Mouse (Mus musculus): Measurements from ENCODE around the gene Ski. TPM values are rescaled to one million over a fixed set of nuclear protein-coding genes. Genes with fewer than 3 reads are reported as not detected.

Ski gene
- total RNA-seq, 2 experiments from 2014 or later = 6.7 to 16.3 TPM

DNA sequence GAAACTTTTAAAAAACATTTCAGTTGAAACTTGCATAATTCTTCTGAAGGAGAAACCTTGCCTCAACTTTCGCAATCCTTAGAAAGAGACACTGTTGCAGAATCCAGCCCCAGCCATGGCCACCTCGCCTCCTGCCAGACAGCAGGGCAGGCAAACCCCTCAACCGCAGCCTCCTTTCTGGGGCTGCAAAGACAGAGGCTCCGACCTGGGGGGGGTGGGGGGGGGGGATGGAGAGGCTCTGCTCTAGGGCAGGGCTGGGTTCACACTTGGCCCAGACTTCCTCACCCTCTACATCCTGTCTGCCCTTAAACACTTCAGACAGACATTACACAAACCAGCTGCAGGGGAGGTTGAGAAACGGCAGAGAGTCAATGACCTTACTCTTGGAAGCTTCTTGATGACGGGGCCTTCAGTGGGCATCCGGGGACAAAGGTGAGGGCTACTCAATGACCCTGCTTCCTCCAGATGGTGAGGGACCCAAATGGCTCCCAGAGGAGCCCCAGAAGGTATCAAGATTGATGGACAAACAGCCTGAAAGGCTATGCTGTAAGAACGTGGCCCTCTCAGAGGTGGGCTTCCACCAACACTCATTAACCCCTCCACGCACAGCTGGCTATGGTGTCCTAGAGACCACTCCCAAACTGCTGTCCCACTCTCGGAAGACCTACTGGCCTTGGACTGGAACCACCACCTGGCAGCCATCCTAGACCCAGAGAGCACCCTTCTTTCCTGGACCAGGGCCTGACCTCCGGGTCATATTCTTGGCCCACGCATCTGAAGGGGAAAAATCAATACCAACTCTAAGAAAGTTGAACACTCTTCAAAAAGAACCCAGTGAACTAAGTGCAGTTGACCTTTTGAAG, 4.9 kb downstream of the Ski start:
- ATAC-seq (replicated peaks; ENCODE audit: low FRiP score, low TSS enrichment, poor library complexity, severe bottlenecking) = no peak

DNA sequence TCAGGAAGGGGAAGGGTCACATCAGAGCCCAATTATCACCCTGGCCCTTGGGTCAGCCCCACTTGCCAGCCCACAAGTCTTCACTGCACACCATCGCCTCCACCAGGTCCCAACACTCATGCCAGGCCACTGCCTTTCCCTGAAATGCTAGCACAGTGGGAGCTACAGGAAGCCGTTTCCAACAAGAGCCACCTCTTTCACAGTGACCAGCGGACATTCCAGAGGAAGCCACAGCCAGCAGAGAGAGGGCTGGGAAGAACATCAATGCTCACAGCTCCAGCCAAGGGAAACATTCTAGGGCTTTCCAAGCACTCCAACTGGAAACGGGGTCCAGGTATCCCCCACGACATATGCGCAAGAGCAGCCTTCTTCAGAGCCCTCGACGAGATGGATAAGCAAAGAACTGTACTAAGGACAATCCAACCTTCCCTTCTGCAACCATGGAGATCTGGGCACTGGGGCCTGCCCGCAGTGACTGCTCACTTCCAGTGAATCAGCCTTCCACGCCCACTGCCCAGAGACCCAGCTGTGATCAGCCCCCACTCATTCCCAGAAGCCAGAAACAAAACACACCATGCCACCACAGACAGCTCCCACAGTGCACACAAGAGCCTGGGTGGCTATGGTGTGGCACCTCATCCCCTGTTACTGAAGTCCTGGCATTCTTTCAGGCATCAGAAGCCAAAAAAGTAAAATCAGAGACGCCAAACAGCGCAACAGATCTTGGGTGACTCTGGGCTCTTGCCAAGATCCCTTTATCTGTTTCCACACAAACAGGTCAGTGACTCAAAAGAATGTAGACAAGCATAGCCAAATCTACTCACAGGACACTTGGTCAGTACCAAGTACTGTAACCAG, 6.4 kb downstream of the Ski start:
- ATAC-seq (replicated peaks; ENCODE audit: low FRiP score, low TSS enrichment, poor library complexity, severe bottlenecking) = peak; percentile 23; the same call in 1 of the 2 replicates

DNA sequence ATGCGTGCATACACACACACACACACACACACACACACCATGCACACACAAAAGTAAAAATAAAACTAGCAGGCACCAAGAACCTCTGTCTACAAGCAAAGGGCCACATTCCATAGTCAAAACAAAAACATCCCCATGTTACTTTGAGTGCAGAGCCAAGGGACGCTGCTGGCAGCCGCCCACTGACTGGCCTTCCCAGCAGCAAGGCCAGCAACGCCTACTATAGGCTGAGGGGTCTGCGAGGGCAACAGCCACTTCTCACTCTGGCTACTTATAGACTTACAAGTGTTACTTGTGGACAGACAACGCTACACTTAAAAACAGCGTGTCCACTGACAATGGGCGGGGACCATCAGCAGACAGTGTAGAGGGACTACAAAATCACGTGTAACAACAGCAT, 7.2 kb downstream of the Ski start:
- ATAC-seq (replicated peaks; ENCODE audit: low FRiP score, low TSS enrichment, poor library complexity, severe bottlenecking) = no peak

DNA sequence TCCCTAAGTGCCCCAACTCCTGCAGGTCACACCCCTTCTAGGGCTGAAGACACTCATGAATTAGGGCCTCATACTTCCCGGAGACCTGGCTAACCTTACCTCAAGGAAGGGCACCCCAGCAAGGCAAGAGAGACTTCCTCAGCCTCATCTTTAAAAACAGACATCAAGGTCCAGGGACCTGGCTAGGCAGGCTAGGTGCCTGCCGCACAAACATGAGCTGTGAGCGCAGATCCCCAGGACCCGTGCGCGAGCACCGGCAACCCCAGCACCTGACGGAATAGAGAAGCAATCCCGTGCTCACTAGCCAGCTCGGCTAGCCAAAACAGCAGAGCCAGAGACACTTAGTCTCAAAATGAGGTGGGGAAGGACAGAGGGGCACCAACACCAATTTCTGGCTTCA, 7.6 kb downstream of the Ski start:
- ATAC-seq (replicated peaks; ENCODE audit: low FRiP score, low TSS enrichment, poor library complexity, severe bottlenecking) = no peak

DNA sequence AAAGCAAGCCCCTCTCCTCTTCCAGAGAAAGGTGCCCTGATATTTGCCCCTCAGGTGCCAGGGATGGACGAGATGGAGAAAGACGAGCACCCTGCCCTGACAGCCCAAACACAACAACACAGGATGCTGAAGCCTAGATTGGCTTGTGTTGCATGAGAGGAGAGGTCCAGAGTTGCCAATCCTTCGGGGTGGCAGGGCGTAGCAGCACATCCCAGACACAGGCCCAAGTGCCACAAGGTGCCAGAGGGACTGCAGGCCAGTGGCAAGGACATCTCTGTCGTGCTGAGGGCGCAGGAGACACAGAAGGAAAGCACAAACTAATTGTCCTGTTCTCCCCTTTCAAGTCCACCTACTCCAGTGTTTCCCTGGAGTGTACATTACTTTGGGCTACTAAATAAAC, 8.2 kb downstream of the Ski start:
- no peak for ATAC-seq (replicated peaks; ENCODE audit: low FRiP score, low TSS enrichment, poor library complexity, severe bottlenecking)

DNA sequence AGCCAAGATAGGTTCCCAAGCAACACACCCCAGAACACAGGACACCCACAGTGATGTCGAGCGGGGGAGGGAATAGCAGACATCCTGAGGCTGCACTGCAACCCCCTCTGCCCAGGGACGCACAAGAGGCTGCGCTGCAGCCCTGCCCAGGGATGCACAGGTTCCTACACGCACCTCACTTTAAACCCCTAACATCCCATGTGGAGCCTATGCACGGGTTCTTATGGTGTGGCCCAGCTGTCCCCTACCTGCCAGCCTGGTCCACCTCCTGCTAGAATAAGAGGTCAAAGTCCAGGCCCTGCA, 8.7 kb downstream of the Ski start:
- ATAC-seq (replicated peaks; ENCODE audit: low FRiP score, low TSS enrichment, poor library complexity, severe bottlenecking) = no peak

DNA sequence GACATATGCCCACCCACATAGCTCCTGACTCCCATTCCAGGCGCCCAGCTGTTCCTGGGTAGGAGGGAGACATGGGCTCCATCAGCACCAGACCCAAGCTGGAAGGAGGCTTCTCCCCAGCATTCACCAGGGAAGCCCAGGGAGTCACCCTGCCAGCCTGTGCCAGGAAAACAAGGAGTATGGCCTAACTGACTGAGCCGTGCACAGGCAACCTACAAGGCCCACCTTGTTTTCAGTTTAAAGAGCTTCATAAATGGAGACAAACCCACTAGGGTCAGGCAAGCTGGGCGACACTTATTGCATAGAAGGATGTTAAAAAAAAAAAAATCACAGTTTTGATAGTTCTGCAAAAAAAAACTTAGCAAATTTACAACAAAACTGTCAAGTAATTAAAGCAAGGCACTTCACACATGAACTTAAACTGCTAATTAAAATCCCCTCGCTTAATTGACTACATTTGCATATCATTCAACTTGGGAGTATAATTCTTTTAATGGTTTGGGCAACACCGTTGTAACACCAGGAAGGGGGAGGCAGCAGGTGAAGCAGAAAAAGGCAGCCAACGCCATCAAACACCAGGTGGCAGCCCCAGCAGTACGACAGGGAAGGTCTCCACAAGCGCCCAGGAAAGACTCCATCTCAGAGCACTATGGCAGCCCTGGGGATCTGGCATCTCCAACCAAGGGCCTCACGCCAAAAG, 9.2 kb downstream of the Ski start:
- ATAC-seq (replicated peaks; ENCODE audit: low FRiP score, low TSS enrichment, poor library complexity, severe bottlenecking) = no peak

DNA sequence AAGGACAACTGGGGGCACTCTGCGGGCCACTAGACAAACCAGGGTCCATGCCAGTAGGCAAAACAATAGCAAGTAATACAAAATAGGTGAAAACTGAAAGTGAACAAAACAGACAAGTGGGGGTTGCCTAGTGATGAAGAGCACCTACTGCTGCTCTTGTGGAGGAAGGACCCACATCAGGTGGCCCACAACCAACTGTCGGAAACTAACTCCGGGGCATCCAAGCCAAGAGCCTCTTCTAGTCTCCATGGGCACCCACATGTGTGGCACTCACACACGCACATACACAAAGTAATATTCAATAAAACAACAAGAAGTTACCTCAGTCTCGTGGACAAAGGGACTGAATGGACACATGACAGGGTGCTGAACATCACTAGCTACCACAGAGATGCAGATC, 12.9 kb downstream of the Ski start:
- no peak for ATAC-seq (replicated peaks; ENCODE audit: low FRiP score, low TSS enrichment, poor library complexity, severe bottlenecking)

DNA sequence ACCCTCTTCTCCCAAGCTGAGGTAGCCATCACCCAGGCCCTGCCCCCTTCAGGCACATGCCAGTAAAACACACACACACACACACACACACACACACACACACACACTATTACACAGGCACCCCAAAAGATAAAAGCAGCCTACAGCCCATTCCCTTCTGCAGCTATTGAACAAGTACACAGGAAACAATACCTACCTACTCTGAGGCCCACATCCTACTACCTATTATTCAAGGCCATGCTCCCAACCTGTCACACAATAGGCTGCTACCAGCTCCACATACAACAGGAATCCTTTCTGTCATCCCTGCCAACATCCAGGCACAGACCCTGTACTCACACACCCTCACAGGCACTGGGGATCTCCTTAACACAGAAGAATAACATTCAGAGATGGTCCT, 13.3 kb downstream of the Ski start:
- ATAC-seq (replicated peaks; ENCODE audit: low FRiP score, low TSS enrichment, poor library complexity, severe bottlenecking) = no peak

DNA sequence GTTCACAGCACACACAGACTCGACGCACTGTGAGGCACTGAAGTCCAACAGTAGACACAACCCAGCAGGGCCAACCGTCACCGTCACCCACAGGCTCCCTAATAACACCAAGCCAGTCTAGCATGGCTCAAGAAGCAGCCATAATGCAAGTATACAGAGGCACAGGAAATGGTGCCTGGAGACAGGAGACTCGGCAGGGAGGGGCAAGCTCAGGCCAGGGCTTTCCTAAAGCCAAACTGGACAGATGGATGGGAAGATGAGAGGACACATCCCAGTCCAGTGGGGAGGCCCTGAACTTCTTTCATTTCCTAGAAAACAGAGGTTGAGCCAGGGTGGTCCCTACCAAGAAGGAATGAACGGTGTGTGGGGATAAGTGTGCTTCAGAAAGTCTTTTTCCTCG, 13.8 kb downstream of the Ski start:
- no peak for ATAC-seq (replicated peaks; ENCODE audit: low FRiP score, low TSS enrichment, poor library complexity, severe bottlenecking)

DNA sequence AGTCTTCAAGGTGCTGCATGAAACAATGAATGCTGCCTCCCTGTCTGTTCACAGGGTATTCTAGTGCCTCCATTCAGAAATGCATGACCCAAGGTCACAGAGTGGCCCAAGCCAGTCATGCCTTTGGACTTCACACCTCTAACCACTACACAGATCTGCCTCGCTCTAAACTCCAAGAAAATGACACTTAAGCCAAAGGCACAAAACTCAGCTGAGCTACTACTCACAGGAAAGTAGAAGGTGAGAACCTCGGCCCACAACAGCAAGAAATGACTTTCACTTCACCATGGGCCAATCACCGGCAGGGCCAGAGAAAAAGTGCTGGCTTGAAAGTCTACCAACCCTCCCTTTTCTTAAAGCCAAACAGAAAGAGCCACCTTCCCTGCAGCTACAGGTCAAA, 14.6 kb downstream of the Ski start:
- ATAC-seq (replicated peaks; ENCODE audit: low FRiP score, low TSS enrichment, poor library complexity, severe bottlenecking) = no peak

DNA sequence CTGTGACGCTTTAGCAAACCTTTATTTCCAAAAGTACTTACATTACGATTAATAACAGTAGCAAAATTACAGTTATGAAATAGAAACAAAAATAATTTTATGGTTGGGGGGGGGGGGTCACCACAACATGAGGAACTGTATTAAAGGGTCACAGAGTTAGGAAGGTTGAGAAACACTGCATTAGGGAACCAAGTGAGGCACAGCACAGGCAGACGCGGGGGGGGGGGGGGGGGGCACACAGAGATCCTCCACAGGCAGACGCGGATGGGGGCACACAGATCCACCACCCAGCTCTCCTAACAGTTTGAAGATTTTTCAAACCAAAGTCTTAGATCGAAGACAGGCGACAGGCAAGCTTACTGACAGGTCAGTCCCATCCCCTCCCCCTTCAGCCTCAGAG, 15.9 kb downstream of the Ski start:
- no peak for ATAC-seq (replicated peaks; ENCODE audit: low FRiP score, low TSS enrichment, poor library complexity, severe bottlenecking)

DNA sequence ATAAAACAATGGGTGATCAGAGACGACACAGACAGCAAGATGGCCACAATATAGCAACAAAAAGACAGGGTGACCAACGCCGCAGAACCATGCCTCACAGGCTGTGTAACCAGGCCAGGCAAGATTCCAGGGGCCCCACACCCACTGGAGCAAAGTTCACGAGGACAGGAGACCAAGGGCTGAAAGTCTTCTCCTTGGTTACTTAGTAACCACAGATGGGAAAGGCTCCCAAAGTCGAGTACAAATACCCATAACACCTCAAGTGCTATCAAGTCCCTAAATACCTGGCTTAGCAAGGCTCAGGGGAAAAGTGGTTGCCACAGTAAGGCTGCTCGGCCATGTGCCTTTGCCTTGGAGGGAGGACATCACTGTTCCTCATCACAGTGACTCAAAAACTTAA, 16.5 kb downstream of the Ski start:
- ATAC-seq (replicated peaks; ENCODE audit: low FRiP score, low TSS enrichment, poor library complexity, severe bottlenecking) = no peak

DNA sequence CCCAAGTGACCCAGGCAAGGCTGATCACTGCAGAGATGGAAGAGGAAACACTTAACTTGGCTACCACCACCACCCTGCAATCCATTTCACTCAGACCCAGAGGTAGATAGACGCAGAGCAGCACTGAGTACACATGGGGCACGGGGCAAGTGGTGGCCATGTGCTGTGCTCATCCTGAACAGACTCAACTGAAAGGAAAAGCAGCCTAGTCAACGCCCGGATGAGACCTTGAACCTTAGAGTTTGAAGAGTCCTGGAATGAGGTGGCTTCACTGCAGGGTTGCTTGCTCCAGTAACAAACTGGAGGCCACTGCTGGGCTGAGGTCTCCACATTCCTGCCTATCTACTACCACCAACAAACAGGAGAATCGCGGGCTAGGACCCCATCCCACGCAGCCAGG, 20.6 kb downstream of the Ski start:
- no peak for ATAC-seq (replicated peaks; ENCODE audit: low FRiP score, low TSS enrichment, poor library complexity, severe bottlenecking)

DNA sequence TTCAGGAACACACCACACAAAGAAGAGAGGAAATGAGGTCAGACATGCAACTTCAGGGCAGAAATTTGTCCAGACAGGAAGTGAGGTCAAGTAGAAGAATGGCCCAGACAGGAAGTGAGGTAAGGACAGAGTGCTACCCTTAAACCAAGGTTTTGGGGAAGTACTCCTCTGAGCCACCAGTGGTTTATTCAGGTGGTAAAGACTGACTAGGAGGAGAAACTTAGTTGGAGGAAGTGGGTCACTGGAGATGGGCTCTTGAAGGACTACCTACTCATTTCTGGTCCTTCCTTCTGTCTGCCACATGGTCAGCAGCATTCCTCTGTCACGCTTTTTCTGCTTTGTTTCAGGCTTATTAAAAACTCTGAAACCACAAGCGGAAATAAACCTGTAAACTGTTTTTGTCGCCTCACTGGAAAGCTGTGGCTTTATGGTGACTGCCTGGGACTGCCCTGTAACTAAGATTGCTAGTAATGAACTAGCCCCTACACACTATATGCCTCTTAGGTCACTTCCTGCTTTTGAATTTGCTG, 21.5 kb downstream of the Ski start:
- ATAC-seq (replicated peaks; ENCODE audit: low FRiP score, low TSS enrichment, poor library complexity, severe bottlenecking) = peak; percentile 49; the same call in 1 of the 2 replicates

DNA sequence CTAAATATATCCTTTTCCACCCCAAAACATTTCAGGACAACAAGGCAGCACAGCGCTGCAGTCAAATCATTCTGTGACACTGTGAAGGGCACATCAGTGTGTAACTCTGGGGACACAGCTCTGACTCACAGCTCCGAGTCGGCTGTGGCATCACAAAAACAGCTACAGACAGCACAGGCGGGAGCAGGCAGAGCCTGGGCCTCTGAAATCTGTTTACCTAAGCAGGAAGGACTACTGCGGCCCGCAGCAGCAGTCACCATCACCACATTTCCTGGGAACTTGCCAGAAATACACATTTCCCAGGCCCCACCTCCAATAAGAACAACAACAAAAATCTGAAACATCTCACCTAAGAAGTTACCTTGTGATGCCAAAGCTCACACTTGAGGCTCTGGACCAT, 24.7 kb downstream of the Ski start:
- no peak for ATAC-seq (replicated peaks; ENCODE audit: low FRiP score, low TSS enrichment, poor library complexity, severe bottlenecking)

DNA sequence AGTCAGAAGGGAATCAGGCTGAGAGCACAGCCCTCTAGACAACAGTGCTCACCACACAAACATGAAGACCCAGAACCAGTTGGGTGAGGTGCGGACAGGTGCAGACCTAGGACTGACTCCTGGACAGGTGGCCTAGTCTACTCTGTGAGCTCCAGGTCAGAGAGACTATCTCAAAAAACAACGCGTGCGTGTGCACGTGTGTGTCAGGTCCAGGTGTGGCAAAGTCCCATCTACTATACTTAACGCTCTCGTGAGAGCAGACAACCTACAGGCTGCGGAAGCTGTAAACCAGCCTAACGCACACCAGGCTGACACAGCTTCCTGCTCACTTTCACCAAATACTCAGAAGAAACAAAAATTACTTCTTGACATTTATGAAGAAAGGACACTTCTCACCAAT, 27.2 kb downstream of the Ski start:
- ATAC-seq (replicated peaks; ENCODE audit: low FRiP score, low TSS enrichment, poor library complexity, severe bottlenecking) = no peak

DNA sequence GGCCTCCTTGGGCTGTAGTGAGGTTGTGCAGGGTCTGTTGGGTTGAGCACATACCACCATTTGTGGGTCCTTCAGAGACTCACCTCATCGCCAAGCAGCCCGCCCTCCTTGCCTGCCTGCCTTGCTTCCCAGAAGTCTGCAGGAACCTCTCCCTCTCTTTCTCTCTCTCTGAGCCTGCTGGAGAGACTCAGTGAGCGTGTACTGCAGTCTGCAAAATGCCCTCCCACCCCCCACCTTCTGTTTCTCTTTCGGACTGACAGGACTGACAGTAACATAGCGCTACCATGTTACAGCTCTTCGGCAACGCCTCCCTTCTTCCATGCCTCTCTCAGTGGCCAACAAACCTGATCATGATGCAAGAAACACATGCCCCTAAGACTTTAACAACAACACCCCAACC, 32.1 kb downstream of the Ski start:
- ATAC-seq (replicated peaks; ENCODE audit: low FRiP score, low TSS enrichment, poor library complexity, severe bottlenecking) = no peak

DNA sequence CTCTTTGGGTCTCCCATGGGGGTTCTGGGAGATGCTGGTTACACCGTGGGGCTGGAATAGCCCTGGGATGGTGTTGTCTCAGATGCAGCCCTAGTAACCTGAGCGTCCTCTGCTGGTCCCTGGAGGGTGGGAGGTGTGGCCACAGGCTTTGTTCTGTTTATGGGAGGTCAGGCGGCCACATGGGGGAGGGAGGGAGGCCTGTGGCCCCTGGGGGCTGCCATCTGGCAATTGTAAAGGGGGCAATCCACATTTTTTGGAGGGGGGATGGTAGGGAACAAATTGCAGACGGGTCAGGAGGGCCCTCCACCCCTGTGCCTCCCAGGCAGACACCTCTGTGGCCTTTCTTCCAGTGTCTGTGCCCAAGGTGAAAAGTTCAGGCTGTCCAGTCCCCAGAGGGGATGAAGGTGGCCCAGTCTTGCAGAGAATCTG, 32.7 kb downstream of the Ski start:
- ATAC-seq (replicated peaks; ENCODE audit: low FRiP score, low TSS enrichment, poor library complexity, severe bottlenecking) = no peak

DNA sequence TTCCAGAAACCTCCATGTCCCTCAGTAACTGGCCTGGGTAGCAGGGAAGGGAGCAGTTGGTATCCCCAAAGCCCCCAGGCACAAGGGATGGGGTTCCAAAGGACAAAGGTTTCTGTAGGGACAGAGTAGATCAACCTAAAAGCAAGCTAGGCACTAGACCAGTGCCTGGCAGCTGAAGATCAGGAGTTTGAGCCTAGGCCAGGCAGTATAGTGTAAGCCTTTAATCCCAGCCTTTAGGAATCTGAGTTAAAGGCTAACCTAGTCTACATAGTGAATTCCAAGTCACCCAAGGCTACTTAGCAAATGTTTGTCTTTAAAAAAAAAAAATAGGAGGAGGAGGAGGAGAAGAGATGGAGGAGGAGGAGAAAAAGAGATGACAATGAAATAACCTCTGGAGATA, 33.6 kb downstream of the Ski start:
- ATAC-seq (replicated peaks; ENCODE audit: low FRiP score, low TSS enrichment, poor library complexity, severe bottlenecking) = no peak

All from megakaryocyte-erythroid progenitor cell, adult 5-6 weeks (primary cell).